Mouse (Mus musculus) embryonic facial prominence, embryonic 12.5 days (tissue): ENCODE results near the gene Zscan22. TPM values are rescaled to one million over a fixed set of nuclear protein-coding genes. Genes with fewer than 3 reads are reported as not detected.
"Not testable (repeated sequence)": the region's sequence is repeated elsewhere in the genome, so short reads cannot be mapped to it uniquely, and the experiment has no call there.

Experiments used
- ATAC-seq: fragments of 200-750 bp; cut with Nextera tagmentation; 2 replicates; pipeline ENCODE4 v1.8.0; 2017; ENCODE audit not compliant: insufficient number of reproducible peaks, insufficient read depth, low FRiP score, low TSS enrichment
- H3K27ac ChIP-seq: fragments of 300-500 bp; sonication (generic); 2 replicates; pipeline ENCODE4 v1.5.1; 2016; ENCODE audit warnings: mild to moderate bottlenecking
- H3K27me3 ChIP-seq: fragments of 300-500 bp; sonication (generic); 2 replicates; pipeline ENCODE4 v1.6.1; 2016; ENCODE audit warnings: mild to moderate bottlenecking, moderate library complexity
- H3K36me3 ChIP-seq: fragments of 300-500 bp; sonication (generic); 2 replicates; pipeline ENCODE4 v1.6.1; 2016; ENCODE audit warnings: mild to moderate bottlenecking
- H3K4me1 ChIP-seq: fragments of 300-500 bp; sonication (generic); 2 replicates; pipeline ENCODE4 v1.6.1; 2016
- H3K4me2 ChIP-seq: fragments of 300-500 bp; sonication (generic); replicated peaks from 2 replicates; pipeline ENCODE4 v1.6.1; 2016; ENCODE audit warnings: mild to moderate bottlenecking, moderate library complexity
- H3K4me3 ChIP-seq: fragments of 300-500 bp; sonication (generic); 2 replicates; pipeline ENCODE4 v1.5.1; 2016; ENCODE audit warnings: mild to moderate bottlenecking
- H3K9ac ChIP-seq: fragments of 300-500 bp; sonication (generic); 2 replicates; pipeline ENCODE4 v1.6.1; 2016; ENCODE audit warnings: mild to moderate bottlenecking, moderate library complexity
- H3K9me3 ChIP-seq: fragments of 300-500 bp; sonication (generic); 2 replicates; pipeline ENCODE4 v1.6.1; 2016; ENCODE audit warnings: mild to moderate bottlenecking, moderate library complexity
- WGBS: fragments of 180-500 bp; shearing (Covaris S2); methylation state at CpG from one replicate; pipeline ENCODE4 v1.1.7; 2016; 5-methylcytosine and 5-hydroxymethylcytosine counted together
- polyA plus RNA-seq: library from polyadenylated mRNA; unstranded; fragments of >200 nt; fragmentation: Nextera tagmentation; extraction: Ambion mirVana; gene quantifications from 2 replicates; pipeline ENCODE4 v1.2.1, GENCODE M21; 2016

Gene Zscan22
- polyA plus RNA-seq, 1 experiment from 2014 or later = 16.8 TPM

- WGBS = 97% methylated on average over 1 of the region's 1 CpGs
- H3K4me2 ChIP-seq = no peak overlapping the region
- H3K9me3 ChIP-seq = no peaks in the 10 kb centered on the region
- H3K9ac ChIP-seq = no peak overlapping the region
- no peaks in the 10 kb centered on the region for H3K4me1 ChIP-seq
- no peaks in the 10 kb centered on the region for H3K27me3 ChIP-seq
- no peak overlapping the region for H3K4me3 ChIP-seq
- no peak for ATAC-seq
- H3K27ac ChIP-seq = no peak overlapping the region
- peaks cover 64% of the 10 kb centered on the region for H3K36me3 ChIP-seq
Measured at GRCm38 (mm10) chr7:12905146-12905545, 7.5 kb downstream of the Zscan22 start.

- peaks cover 44% of the 10 kb centered on the region for H3K36me3 ChIP-seq
- no peaks in the 10 kb centered on the region for H3K27me3 ChIP-seq
- peak overlapping the region; percentile 80; the same call in 1 of the 2 replicates for H3K27ac ChIP-seq
- peak overlapping the region; percentile 50 for H3K4me2 ChIP-seq
- 44% methylated on average over 7 of the region's 7 CpGs for WGBS
- peak overlapping the region; percentile 43 for H3K4me3 ChIP-seq
- no peaks in the 10 kb centered on the region for H3K4me1 ChIP-seq
- ATAC-seq = peak; percentile 39; the same call in 1 of the 2 replicates
- peak overlapping the region; percentile 50 for H3K9ac ChIP-seq
- no peaks in the 10 kb centered on the region for H3K9me3 ChIP-seq
Measured at GRCm38 (mm10) chr7:12909498-12909962, 11.9 kb downstream of the Zscan22 start.

GRCm38 (mm10) chr7:12910181-12910668, 12.6 kb downstream of the Zscan22 start:
- Histone ChIP-seq H3K4me2 (peak overlapping the region; percentile 50), H3K27ac (peak overlapping the region; percentile 80), H3K4me1 (no peaks in the 10 kb centered on the region), H3K27me3 (no peaks in the 10 kb centered on the region), H3K36me3 (peaks cover 37% of the 10 kb centered on the region), H3K9ac (peak overlapping the region; percentile 50), H3K9me3 (no peaks in the 10 kb centered on the region), H3K4me3 (peak overlapping the region; percentile 43)
- ATAC-seq = peak; percentile 59
- 5% methylated on average over 19 of the region's 19 CpGs for WGBS

- Histone ChIP-seq H3K9ac (no peak overlapping the region), H3K27me3 (no peaks in the 10 kb centered on the region), H3K4me2 (no peak overlapping the region), H3K4me1 (no peaks in the 10 kb centered on the region), H3K9me3 (no peaks in the 10 kb centered on the region), H3K36me3 (peaks cover 5% of the 10 kb centered on the region), H3K4me3 (no peak overlapping the region), H3K27ac (no peak overlapping the region)
- no peak for ATAC-seq
Measured at GRCm38 (mm10) chr7:12913556-12913955, 15.9 kb downstream of the Zscan22 start.

GRCm38 (mm10) chr7:12920495-12920894, 22.9 kb downstream of the Zscan22 start:
- H3K4me2 ChIP-seq, H3K4me3 ChIP-seq, H3K27ac ChIP-seq, H3K27me3 ChIP-seq, H3K9ac ChIP-seq, H3K9me3 ChIP-seq, ATAC-seq: not testable (repeated sequence)
- Histone ChIP-seq H3K4me1 (peaks cover 14% of the 10 kb centered on the region), H3K36me3 (peaks cover 26% of the 10 kb centered on the region)
- WGBS = 87% methylated on average over 7 of the region's 8 CpGs

GRCm38 (mm10) chr7:12921318-12921704, 23.7 kb downstream of the Zscan22 start:
- Histone ChIP-seq H3K27me3 (peaks cover 7% of the 10 kb centered on the region), H3K4me1 (peaks cover 14% of the 10 kb centered on the region), H3K9ac (peak overlapping the region; percentile 75), H3K36me3 (peaks cover 34% of the 10 kb centered on the region), H3K9me3 (no peaks in the 10 kb centered on the region), H3K4me2 (peak overlapping the region; percentile 74), H3K27ac (peak overlapping the region; percentile 93), H3K4me3 (peak overlapping the region; percentile 82)
- 1% methylated on average over 3 of the region's 3 CpGs for WGBS
- ATAC-seq = no peak

- H3K36me3 ChIP-seq = peaks cover 40% of the 10 kb centered on the region
- peak; percentile 98 for ATAC-seq
Measured at GRCm38 (mm10) chr7:12921705-12922465, 24.3 kb downstream of the Zscan22 start, which contains the start of gene Rps5. Gene Rps5, plus strand, starts transcription at chr7:12922290.

GRCm38 (mm10) chr7:12922729-12923128, 25.1 kb downstream of the Zscan22 start:
- peak overlapping the region; percentile 81 for H3K9ac ChIP-seq
- peaks cover 20% of the 10 kb centered on the region for H3K27me3 ChIP-seq
- ATAC-seq = no peak
- 3% methylated on average over 8 of the region's 8 CpGs for WGBS
- H3K27ac ChIP-seq = 0 out of 2 replicates have a peak overlapping the region, but pooled peaks have one; percentile 18
- H3K36me3 ChIP-seq = peaks cover 43% of the 10 kb centered on the region
- H3K4me2 ChIP-seq = peak overlapping the region; percentile 87
- H3K4me3 ChIP-seq = peak overlapping the region; percentile 82
- H3K9me3 ChIP-seq = no peaks in the 10 kb centered on the region
- peaks cover 17% of the 10 kb centered on the region for H3K4me1 ChIP-seq

More at GRCm38 (mm10) chr7:12921705-12922465, 24.3 kb downstream of the Zscan22 start, which contains the start of gene Rps5:
- H3K4me1 ChIP-seq = peaks cover 14% of the 10 kb centered on the region
- peak within 1 kb of the TSS; percentile 87 for H3K4me2 ChIP-seq
- H3K4me3 ChIP-seq = peak within 1 kb of the TSS; percentile 82
- peak within 1 kb of the TSS; percentile 93 for H3K27ac ChIP-seq
- under 1% methylated on average over 55 of the region's 55 CpGs for WGBS
- no peaks in the 10 kb centered on the region for H3K9me3 ChIP-seq
- peak within 1 kb of the TSS; percentile 81 for H3K9ac ChIP-seq
- peaks cover 13% of the 10 kb centered on the region for H3K27me3 ChIP-seq

GRCm38 (mm10) chr7:12926316-12926715, 28.7 kb downstream of the Zscan22 start:
- peaks cover 46% of the 10 kb centered on the region for H3K36me3 ChIP-seq

GRCm38 (mm10) chr7:12927191-12927680, 29.6 kb downstream of the Zscan22 start, which contains the start of gene Rnf225:
Gene Rnf225, plus strand, starts transcription at chr7:12927416.
- Histone ChIP-seq H3K4me1 (peaks cover 17% of the 10 kb centered on the region), H3K36me3 (peaks cover 46% of the 10 kb centered on the region), H3K4me3 (peak within 1 kb of the TSS; percentile 31), H3K4me2 (peak within 1 kb of the TSS; percentile 56), H3K27me3 (peaks cover 34% of the 10 kb centered on the region), H3K9me3 (no peaks in the 10 kb centered on the region), H3K9ac (peak within 1 kb of the TSS; percentile 52), H3K27ac (no peak within 1 kb of the TSS)
- no peak for ATAC-seq
- 19% methylated on average over 8 of the region's 8 CpGs for WGBS

More at GRCm38 (mm10) chr7:12926316-12926715, 28.7 kb downstream of the Zscan22 start:
- 84% methylated on average over 7 of the region's 7 CpGs for WGBS
- peaks cover 17% of the 10 kb centered on the region for H3K4me1 ChIP-seq
- ATAC-seq = no peak
- H3K27me3 ChIP-seq = peaks cover 34% of the 10 kb centered on the region
- H3K4me3 ChIP-seq = no peak overlapping the region
- no peaks in the 10 kb centered on the region for H3K9me3 ChIP-seq
- H3K9ac ChIP-seq = no peak overlapping the region
- no peak overlapping the region for H3K4me2 ChIP-seq
- no peak overlapping the region for H3K27ac ChIP-seq

- Histone ChIP-seq H3K4me1 (peaks cover 16% of the 10 kb centered on the region), H3K27me3 (peaks cover 34% of the 10 kb centered on the region), H3K9me3 (no peaks in the 10 kb centered on the region), H3K9ac (peak overlapping the region; percentile 52), H3K4me2 (peak overlapping the region; percentile 56), H3K36me3 (peaks cover 46% of the 10 kb centered on the region), H3K27ac (no peak overlapping the region), H3K4me3 (peak overlapping the region; percentile 31)
- no peak for ATAC-seq
- 5% methylated on average over 65 of the region's 65 CpGs for WGBS
Measured at GRCm38 (mm10) chr7:12927693-12928589, 30.3 kb downstream of the Zscan22 start.
